Mouse (Mus musculus): ENCODE measurements at regions not wholly inside any gene's neighbourhood (a gene's known extent, or its start where the extent isn't known, plus 50 kb on each side); places are given as distances from the start of the nearest gene placed in this dataset.
"Not testable (repeated sequence)": the region's sequence is repeated elsewhere in the genome, so short reads cannot be mapped to it uniquely, and the experiment has no call there.

GRCm38 (mm10) chr14:89922316-89922715, 1451.1 kb upstream of the Pcdh20 start:
- DNase-seq (ENCODE audit: low read depth): no peak
- no peak for TF ChIP-seq POLR2A (IDR thresholded peaks at IDR 0.05; ENCODE audit: borderline replicate concordance, extremely low read depth, insufficient read depth, insufficient read length, poor library complexity, severe bottlenecking)
- no peak for TF ChIP-seq CTCF (IDR thresholded peaks at IDR 0.05; ENCODE audit: borderline replicate concordance, extremely low read depth, insufficient read depth, insufficient read length)

GRCm38 (mm10) chr14:89920586-89920985, 1449.4 kb upstream of the Pcdh20 start:
- not testable (repeated sequence) for DNase-seq (ENCODE audit: low read depth)

GRCm38 (mm10) chr14:89898701-89899227, 1427.6 kb upstream of the Pcdh20 start:
- DNase-seq (ENCODE audit: low read depth): not testable (repeated sequence)

GRCm38 (mm10) chr14:89898135-89898534, 1426.9 kb upstream of the Pcdh20 start:
- DNase-seq (ENCODE audit: low read depth): not testable (repeated sequence)

GRCm38 (mm10) chr14:89896891-89897290, 1425.7 kb upstream of the Pcdh20 start:
- DNase-seq (ENCODE audit: low read depth): peak; percentile 17
